Mouse (Mus musculus) lung, embryonic 16.5 days (tissue): Measurements from ENCODE around the gene Nudcd3. TPM values are rescaled to one million over a fixed set of nuclear protein-coding genes. Genes with fewer than 3 reads are reported as not detected.
A peak's percentile ranks its signal among the peaks of the same experiment; 100 is the strongest.

Experiments
- ATAC-seq: fragments of 200-750 bp; cut with Nextera tagmentation; 2 replicates; pipeline ENCODE4 v1.8.0; 2017; ENCODE audit warnings: low read depth, mild to moderate bottlenecking, moderate library complexity
- H3K27ac ChIP-seq: fragments of 300-500 bp; sonication (generic); 2 replicates; pipeline ENCODE4 v1.5.1; 2014; ENCODE audit warnings: mild to moderate bottlenecking, control low read depth, low read length
- H3K27me3 ChIP-seq: fragments of 300-500 bp; sonication (generic); 2 replicates; pipeline ENCODE4 v1.6.1; 2014; ENCODE audit warnings: low read depth, low read length, mixed read lengths; ENCODE audit not compliant: control insufficient read depth, insufficient read depth
- H3K36me3 ChIP-seq: fragments of 300-500 bp; sonication (generic); 2 replicates; pipeline ENCODE4 v1.6.1; 2014; ENCODE audit warnings: low read length; ENCODE audit not compliant: control insufficient read depth, insufficient read depth
- H3K4me1 ChIP-seq: fragments of 300-500 bp; sonication (generic); replicated peaks from 2 replicates; pipeline ENCODE4 v1.6.1; 2014; ENCODE audit warnings: low read length, mixed read lengths; ENCODE audit not compliant: control insufficient read depth, insufficient read depth
- H3K4me2 ChIP-seq: fragments of 300-500 bp; sonication (generic); 2 replicates; pipeline ENCODE4 v1.6.1; 2014; ENCODE audit warnings: low read depth, low read length, control low read depth
- H3K4me3 ChIP-seq: fragments of 300-500 bp; sonication (generic); 2 replicates; pipeline ENCODE4 v1.5.1; 2014; ENCODE audit warnings: mild to moderate bottlenecking, low read length, control low read depth
- H3K9ac ChIP-seq: fragments of 300-500 bp; sonication (generic); 2 replicates; pipeline ENCODE4 v1.6.1; 2014; ENCODE audit warnings: low read length, control low read depth
- H3K9me3 ChIP-seq: fragments of 300-500 bp; sonication (generic); 2 replicates; pipeline ENCODE4 v1.6.1; 2016; ENCODE audit warnings: low read length; ENCODE audit not compliant: control insufficient read depth
- WGBS: fragments of 180-500 bp; shearing (Covaris S2); extraction: QIAGEN DNeasy Blood & Tissue Kit; methylation state at CpG from one replicate; pipeline ENCODE4 v1.1.7; 2014; 5-methylcytosine and 5-hydroxymethylcytosine counted together
- polyA plus RNA-seq: library from polyadenylated mRNA; unstranded; fragments of >200 nt; fragmentation: Nextera tagmentation; extraction: Ambion mirVana; gene quantifications from 2 replicates; pipeline ENCODE4 v1.2.1, GENCODE M21; 2015

Gene Nudcd3
- polyA plus RNA-seq, 1 experiment from 2014 or later: 37.0 TPM

- WGBS: 66% methylated on average over 2 of the region's 2 CpGs
- Histone ChIP-seq H3K4me3 (no peak overlapping the region), H3K9me3 (no peaks in the 10 kb centered on the region), H3K27me3 (no peaks in the 10 kb centered on the region), H3K9ac (no peak overlapping the region), H3K36me3 (no peaks in the 10 kb centered on the region), H3K27ac (no peak overlapping the region), H3K4me2 (no peak overlapping the region), H3K4me1 (peaks cover 20% of the 10 kb centered on the region)
- ATAC-seq: no peak
Observed at GRCm38 (mm10) chr11:6183246-6183645, 17.0 kb downstream of the Nudcd3 start.

DNA sequence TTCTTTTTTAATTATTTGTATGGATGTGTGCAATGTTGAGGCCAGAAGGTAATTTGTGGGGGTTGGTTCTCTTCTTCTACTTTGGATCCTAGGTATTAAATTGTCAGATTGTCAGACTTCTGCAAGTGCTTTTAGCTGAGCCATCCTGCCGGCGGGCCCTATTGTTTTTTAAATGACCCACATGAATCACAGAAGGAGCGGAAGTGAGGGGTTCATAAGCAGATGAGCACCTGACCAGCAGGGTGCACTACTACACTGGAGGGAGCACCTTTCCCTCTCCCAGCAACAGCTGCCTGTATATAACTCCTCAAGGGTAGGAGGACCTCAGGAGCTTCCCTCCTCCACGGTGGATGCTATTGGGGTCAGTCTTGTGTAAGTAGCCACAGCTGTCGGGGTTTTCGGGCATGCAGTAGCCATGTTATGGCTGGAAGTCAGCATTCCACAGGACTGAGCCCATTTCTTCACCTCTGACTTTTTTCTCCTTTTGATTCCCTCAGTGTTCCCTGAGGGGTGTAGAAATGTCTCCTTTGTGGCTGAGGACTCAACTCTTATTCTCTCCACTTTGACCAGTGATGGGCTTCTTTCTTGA, 19.3 kb downstream of the Nudcd3 start:
- Histone ChIP-seq H3K27ac (no peak overlapping the region), H3K4me1 (peaks cover 19% of the 10 kb centered on the region), H3K4me2 (no peak overlapping the region), H3K9me3 (no peaks in the 10 kb centered on the region), H3K9ac (no peak overlapping the region), H3K27me3 (no peaks in the 10 kb centered on the region), H3K4me3 (no peak overlapping the region), H3K36me3 (no peaks in the 10 kb centered on the region)
- WGBS: 65% methylated on average over 6 of the region's 6 CpGs
- ATAC-seq: no peak

- H3K4me1 ChIP-seq: peaks cover 29% of the 10 kb centered on the region
- WGBS: 20% methylated on average over 8 of the region's 8 CpGs
- H3K9me3 ChIP-seq: no peaks in the 10 kb centered on the region
- no peak overlapping the region for H3K4me3 ChIP-seq
- H3K9ac ChIP-seq: no peak overlapping the region
- no peak overlapping the region for H3K4me2 ChIP-seq
- H3K27me3 ChIP-seq: no peaks in the 10 kb centered on the region
- H3K27ac ChIP-seq: peak overlapping the region; percentile 63
- ATAC-seq: peak; percentile 31; the same call in 1 of the 2 replicates
- no peaks in the 10 kb centered on the region for H3K36me3 ChIP-seq
Observed at GRCm38 (mm10) chr11:6179194-6179593, 21.0 kb downstream of the Nudcd3 start.

DNA sequence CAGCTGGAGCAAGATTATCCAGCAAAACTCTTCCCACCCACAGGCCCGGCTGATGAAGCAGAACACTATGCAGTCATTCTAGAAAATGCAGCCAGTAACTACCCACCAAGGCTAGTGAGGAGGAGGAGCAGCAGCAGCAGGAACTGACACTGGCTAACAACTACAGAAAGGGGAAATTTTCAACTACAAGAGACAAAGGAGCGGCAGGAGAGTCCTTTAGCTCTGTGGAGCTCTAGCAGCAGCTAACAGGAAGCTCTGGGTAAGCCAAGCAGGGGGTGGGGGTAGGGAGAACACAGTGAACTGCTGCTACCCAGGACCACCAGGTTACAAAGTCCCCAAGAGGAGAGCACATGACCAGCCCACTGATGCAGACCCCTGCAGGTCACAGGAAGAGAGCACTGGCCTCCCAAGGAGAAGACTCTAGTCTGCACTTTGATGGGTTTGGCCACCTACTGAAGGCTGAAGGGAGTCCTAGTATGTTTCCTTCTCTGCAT, 21.5 kb downstream of the Nudcd3 start:
- ATAC-seq: peak; percentile 52; the same call in 1 of the 2 replicates
- WGBS: 33% methylated on average over 2 of the region's 2 CpGs
- peaks cover 26% of the 10 kb centered on the region for H3K4me1 ChIP-seq
- H3K27ac ChIP-seq: peak overlapping the region; percentile 63
- H3K9me3 ChIP-seq: no peaks in the 10 kb centered on the region
- H3K4me3 ChIP-seq: no peak overlapping the region
- H3K27me3 ChIP-seq: no peaks in the 10 kb centered on the region
- H3K9ac ChIP-seq: no peak overlapping the region
- H3K36me3 ChIP-seq: no peaks in the 10 kb centered on the region
- no peak overlapping the region for H3K4me2 ChIP-seq

DNA sequence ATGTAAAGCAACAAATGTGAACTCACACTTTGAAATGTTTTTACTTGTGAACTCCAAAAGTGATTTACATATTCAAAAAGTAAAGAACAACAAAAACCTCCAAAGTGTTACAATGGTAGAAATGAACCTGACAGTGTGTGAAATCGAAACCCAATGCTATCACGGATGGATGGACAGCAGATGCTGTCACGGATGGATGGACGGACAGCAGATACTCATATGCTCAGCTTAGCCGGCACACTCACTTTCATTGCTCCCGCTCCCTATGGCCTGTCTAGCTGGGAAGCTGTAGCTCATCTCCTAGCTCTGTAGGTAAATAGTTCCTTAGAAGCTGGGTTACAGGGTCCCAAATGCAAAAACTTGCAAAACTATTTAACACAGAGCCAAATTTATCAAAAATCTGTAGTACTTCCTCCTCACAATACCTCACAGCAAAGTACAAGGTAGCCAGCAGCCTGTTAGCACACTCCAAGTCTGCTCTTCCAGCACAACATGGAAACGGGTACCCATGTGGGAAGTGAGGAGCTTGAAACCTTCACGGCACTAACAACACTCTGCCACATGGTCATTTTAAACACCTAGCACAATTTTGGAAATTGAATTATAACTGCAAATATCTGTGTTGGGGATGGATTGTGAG, 22.3 kb downstream of the Nudcd3 start:
- no peak overlapping the region for H3K4me3 ChIP-seq
- H3K27me3 ChIP-seq: no peaks in the 10 kb centered on the region
- no peak overlapping the region for H3K27ac ChIP-seq
- 81% methylated on average over 8 of the region's 8 CpGs for WGBS
- no peak overlapping the region for H3K9ac ChIP-seq
- H3K36me3 ChIP-seq: no peaks in the 10 kb centered on the region
- H3K4me1 ChIP-seq: peaks cover 26% of the 10 kb centered on the region
- no peak overlapping the region for H3K4me2 ChIP-seq
- no peaks in the 10 kb centered on the region for H3K9me3 ChIP-seq
- ATAC-seq: no peak

GRCm38 (mm10) chr11:6175506-6175905, 24.7 kb downstream of the Nudcd3 start:
- WGBS: 38% methylated on average over 1 of the region's 1 CpGs
- no peaks in the 10 kb centered on the region for H3K9me3 ChIP-seq
- no peaks in the 10 kb centered on the region for H3K36me3 ChIP-seq
- no peak overlapping the region for H3K4me2 ChIP-seq
- H3K4me1 ChIP-seq: peaks cover 26% of the 10 kb centered on the region
- H3K27ac ChIP-seq: no peak overlapping the region
- H3K9ac ChIP-seq: no peak overlapping the region
- no peak for ATAC-seq
- no peak overlapping the region for H3K4me3 ChIP-seq
- H3K27me3 ChIP-seq: no peaks in the 10 kb centered on the region

- WGBS: 24% methylated on average over 7 of the region's 7 CpGs
- peak; percentile 59 for ATAC-seq
Observed at GRCm38 (mm10) chr11:6174719-6175118, 25.5 kb downstream of the Nudcd3 start.

GRCm38 (mm10) chr11:6169041-6169663, 31.1 kb downstream of the Nudcd3 start:
- Histone ChIP-seq H3K4me3 (no peak overlapping the region), H3K4me1 (no peaks in the 10 kb centered on the region), H3K27me3 (no peaks in the 10 kb centered on the region), H3K9ac (no peak overlapping the region), H3K4me2 (no peak overlapping the region), H3K27ac (no peak overlapping the region), H3K9me3 (no peaks in the 10 kb centered on the region), H3K36me3 (no peaks in the 10 kb centered on the region)
- WGBS: 71% methylated on average over 2 of the region's 2 CpGs
- ATAC-seq: no peak

More at GRCm38 (mm10) chr11:6174719-6175118, 25.5 kb downstream of the Nudcd3 start:
- Histone ChIP-seq H3K9me3 (no peaks in the 10 kb centered on the region), H3K27me3 (no peaks in the 10 kb centered on the region), H3K27ac (0 out of 2 replicates have a peak overlapping the region, but pooled peaks have one; percentile 44), H3K36me3 (no peaks in the 10 kb centered on the region), H3K4me2 (no peak overlapping the region), H3K9ac (no peak overlapping the region), H3K4me3 (no peak overlapping the region), H3K4me1 (peaks cover 26% of the 10 kb centered on the region)

DNA sequence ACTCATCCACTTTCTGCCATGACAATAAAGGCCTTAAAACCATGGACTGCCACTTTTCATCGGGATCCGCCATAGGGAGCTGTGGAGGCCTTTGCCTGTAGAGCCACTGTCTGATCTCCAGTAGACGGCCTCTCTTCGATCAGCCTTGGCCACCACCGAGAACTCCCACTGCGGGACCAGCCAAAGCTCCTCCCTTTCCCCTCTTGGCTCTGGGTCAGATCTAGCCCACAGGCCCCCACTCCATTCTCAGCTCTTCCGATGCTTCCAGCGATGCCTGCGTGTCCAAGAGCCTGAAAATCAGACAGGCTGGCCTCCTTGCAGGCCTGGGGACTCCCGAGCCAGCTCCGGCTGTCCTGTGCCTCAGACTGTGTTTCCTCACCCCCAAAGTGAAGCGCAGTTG, 33.9 kb downstream of the Nudcd3 start:
- ATAC-seq: no peak
- Histone ChIP-seq H3K9ac (no peak overlapping the region), H3K27me3 (no peaks in the 10 kb centered on the region), H3K4me1 (no peaks in the 10 kb centered on the region), H3K4me3 (no peak overlapping the region), H3K27ac (no peak overlapping the region), H3K36me3 (no peaks in the 10 kb centered on the region), H3K4me2 (no peak overlapping the region), H3K9me3 (no peaks in the 10 kb centered on the region)
- 73% methylated on average over 12 of the region's 12 CpGs for WGBS
